Mouse (Mus musculus) layer of hippocampus, adult 9-11 months (tissue): Measurements from ENCODE around the gene Exosc10.

ENCODE experiments used
- DNase-seq: peaks from one replicate; pipeline ENCODE4 v3.0.0; 2022

Gene Exosc10

DNA sequence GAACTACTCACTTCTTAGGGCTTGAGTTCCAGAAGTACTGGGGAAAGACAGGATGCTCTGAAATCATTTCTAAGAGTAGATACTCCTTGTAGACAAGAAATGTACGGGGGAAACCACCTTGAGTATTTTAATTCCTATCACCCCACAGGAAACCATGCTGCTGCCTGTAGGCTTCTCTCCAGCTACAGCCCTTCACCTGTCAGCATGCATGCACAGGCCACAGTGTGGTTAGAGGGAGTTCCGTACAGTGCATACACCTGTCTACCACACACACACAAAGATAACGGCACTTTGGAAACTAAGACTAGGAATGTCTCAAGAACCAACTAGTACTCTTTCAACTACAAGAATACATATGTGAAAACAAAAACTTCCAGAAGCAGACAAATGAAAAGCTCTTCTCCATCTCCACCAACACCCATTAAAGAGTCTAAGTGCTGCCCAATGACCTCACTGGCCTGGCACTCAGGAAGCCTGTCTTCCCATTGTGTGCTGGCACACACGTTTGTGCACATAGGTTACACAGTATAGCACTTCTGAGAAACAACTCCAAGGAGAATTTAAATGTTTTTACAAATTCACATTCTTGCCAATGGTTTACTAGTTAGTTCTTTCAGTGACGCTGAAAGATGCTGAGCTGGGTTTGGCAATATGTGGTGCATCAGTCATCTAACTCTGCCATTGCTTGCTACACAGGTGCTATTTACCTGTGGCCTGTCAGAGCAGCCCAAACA lies 52.6 kb downstream of the Exosc10 start:
- DNase-seq, result no peak

- no peak for DNase-seq
These were observed 54.3 kb downstream of the Exosc10 start for GRCm38 (mm10) chr4:148612557-148612956.

DNA sequence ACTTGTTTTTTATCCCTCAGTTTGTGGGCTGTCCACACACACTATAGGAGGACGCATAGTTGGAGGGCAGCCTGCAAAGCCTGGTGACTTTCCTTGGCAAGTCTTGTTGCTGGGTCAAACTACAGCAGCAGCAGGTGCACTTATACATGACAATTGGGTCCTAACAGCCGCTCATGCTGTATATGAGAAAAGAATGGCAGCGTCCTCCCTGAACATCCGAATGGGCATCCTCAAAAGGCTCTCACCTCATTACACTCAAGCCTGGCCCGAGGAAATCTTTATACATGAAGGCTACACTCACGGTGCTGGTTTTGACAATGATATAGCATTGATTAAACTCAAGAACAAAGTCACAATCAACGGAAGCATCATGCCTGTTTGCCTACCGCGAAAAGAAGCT lies 55.5 kb downstream of the Exosc10 start:
- DNase-seq, result no peak

GRCm38 (mm10) chr4:148619805-148620204 lies 61.6 kb downstream of the Exosc10 start:
- no peak for DNase-seq

DNA sequence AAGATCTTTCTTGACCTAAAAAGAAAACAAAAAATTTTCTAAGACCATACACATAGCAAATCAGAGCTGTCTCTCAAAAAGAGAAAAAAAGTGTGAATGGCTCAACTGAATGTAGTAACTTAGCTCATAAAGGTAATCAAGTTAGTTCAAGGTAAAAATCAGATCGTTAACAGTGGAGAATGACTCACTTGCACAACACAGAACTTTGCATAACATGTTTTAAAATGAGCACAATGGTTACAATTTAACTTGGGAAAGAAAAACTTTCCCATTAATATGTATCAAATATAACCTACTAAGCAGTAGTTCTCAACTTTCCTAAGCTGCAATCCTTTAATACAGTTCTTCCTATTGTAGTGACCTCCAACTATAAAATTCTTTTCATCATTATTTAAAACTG lies 62.5 kb downstream of the Exosc10 start:
- DNase-seq, result no peak

DNA sequence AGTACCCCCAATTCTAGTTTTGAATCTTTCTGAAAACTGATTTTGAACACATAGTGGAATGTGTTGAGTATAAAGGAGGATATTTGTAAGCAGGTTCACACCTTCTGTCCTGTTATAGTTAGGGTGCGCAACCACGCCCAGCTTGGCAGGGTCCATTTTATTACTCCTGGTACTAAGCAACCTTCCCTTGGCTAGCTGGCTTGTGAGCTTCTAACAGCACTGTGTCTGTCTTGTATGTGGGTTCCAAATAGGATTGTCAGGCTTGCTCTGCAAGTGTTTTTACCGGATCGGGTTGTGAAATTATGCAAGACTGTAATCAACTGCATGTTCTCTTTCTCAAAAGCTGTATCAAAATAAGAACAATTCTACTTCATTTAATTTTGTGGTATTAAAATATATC lies 64.3 kb downstream of the Exosc10 start:
- DNase-seq, result no peak

- DNase-seq, result no peak
These were observed 65.4 kb downstream of the Exosc10 start for GRCm38 (mm10) chr4:148623609-148624008.

DNA sequence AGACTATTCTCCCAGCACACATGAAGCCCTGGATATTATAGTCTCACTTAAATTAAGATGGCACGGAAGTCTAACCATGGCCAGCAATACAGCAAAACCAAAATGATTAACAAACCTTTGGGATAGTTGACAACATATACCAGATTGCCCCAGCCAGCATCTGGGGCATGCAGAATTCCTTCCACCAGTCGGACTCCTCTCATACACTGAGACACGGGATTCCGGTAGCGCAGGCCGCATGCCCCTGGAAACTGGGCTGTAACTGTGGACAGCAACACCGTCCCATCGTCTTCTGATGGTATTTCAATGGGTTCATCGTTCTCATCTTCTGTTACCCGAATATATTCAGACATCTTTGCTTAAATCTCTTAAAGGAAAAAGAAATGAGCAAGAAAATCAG lies 66.8 kb downstream of the Exosc10 start:
- no peak for DNase-seq

GRCm38 (mm10) chr4:148625756-148626622 lies 67.8 kb downstream of the Exosc10 start:
- DNase-seq, result no peak

DNA sequence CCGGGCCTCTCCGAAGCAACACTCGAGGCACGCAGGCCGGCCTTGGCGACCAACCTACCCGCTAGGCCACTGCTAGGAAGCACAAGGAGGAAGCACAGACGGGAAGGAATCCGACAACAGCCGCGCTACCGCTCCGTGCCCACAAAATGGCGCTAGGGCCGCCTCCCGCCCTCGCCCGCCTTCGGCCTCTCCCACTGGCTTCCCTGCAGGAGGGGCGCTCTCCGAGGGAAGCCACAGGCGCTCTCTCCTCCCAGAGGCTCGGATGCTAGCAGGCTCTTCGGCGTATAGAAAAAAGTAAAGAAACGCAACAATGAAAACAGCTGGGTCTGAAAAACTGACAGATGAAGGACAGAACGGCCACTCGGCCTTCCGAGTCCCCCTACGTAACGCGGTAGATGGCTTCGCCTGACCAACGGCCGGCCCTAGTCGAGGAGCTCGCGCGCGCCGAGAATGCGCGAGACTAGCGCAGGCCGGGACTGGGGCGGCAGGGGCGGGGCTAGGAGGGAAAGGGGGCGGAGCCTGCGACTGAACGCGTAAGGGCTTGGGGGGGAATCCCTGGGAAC lies 68.5 kb downstream of the Exosc10 start, which contains the start of gene Tardbp:
Gene Tardbp, minus strand, starts transcription at position 397 of the 563 bp plus-strand sequence.
- peak; percentile 94 for DNase-seq

DNA sequence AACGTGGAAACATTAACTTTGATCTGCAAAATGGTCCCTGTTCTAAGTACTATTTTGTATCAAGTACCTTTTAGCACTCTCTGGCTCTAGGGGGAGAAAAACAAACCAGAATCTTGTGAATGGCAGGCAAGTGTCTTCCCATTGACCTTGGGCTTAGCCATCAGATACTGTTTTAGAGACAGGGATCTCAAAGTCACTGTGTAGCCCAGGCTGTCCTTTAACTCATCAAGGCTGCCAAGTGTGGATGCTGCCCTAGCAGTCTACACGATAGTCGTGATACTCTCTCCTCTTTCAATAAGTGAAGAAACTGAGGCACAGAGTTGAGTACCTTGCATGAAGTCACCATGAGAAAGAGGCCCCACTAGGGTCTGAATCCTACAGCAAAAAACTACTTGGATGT lies 69.0 kb downstream of the Exosc10 start:
- DNase-seq, result no peak
